In genomic region chr15:57600562-57600961, GRCm38 (mm10) we compare ENCODE assay signal across 9 mouse cellular contexts.
DNase-seq lines count a peak whose midpoint lies in the region; ATAC-seq and TF ChIP-seq lines count a peak whose summit lies in the region.
"Had no signal": no experiment of that assay in that cellular context is flagged by ENCODE, and none has a peak within 500 bp of the region (broad histone marks: within the 10 kb centered on the region; RNA-seq: fewer than 3 reads in every experiment).

No protein-coding gene starts in this region.

- H3K27me3 ChIP-seq in liver, embryonic 12.5 days (replicated peaks): no peaks in the 10 kb centered on the region
- H3K27me3 ChIP-seq in forebrain, embryonic 10.5 days (ENCODE audit: poor library complexity, severe bottlenecking): no peaks in the 10 kb centered on the region
- no peaks in the 10 kb centered on the region for H3K27me3 ChIP-seq in midbrain, embryonic 15.5 days (replicated peaks)
- H3K27me3 ChIP-seq in stomach, postnatal 0 days (ENCODE audit: control insufficient read depth, insufficient read depth, low read length): no peaks in the 10 kb centered on the region
- H3K27me3 ChIP-seq: embryonic facial prominence, embryonic 12.5 days had no signal

- TF ChIP-seq POLR2A in bone marrow, adult 2 months (IDR thresholded peaks at IDR 0.05; ENCODE audit: borderline replicate concordance, control insufficient read depth, low read depth, low read length): no peak

- no peak overlapping the region for H3K27ac ChIP-seq in liver, embryonic 12.5 days
- H3K27ac ChIP-seq in bone marrow, adult 2 months (ENCODE audit: control insufficient read depth, insufficient read depth, low read depth, low read length, poor library complexity): no peak overlapping the region
- H3K27ac ChIP-seq in forebrain, embryonic 10.5 days: no peak overlapping the region
- H3K27ac ChIP-seq in midbrain, embryonic 15.5 days: no peak overlapping the region
- H3K27ac ChIP-seq in stomach, postnatal 0 days (replicated peaks): no peak overlapping the region
- H3K27ac ChIP-seq: embryonic facial prominence, embryonic 12.5 days had no signal

- H3K4me1 ChIP-seq in liver, embryonic 12.5 days: no peaks in the 10 kb centered on the region
- H3K4me1 ChIP-seq in bone marrow, adult 2 months (ENCODE audit: control insufficient read depth, insufficient read depth, low read length): no peaks in the 10 kb centered on the region
- H3K4me1 ChIP-seq in forebrain, embryonic 10.5 days: no peaks in the 10 kb centered on the region
- H3K4me1 ChIP-seq in midbrain, embryonic 15.5 days: no peaks in the 10 kb centered on the region
- no peaks in the 10 kb centered on the region for H3K4me1 ChIP-seq in stomach, postnatal 0 days (replicated peaks; ENCODE audit: control insufficient read depth, insufficient read depth)
- H3K4me1 ChIP-seq: embryonic facial prominence, embryonic 12.5 days had no signal

- TF ChIP-seq CTCF in bone marrow, adult 2 months (IDR thresholded peaks at IDR 0.05; ENCODE audit: control insufficient read depth, insufficient read depth, low read length): peak; percentile 76
- peak; percentile 90 for TF ChIP-seq CTCF in stomach, postnatal 0 days (IDR thresholded peaks at IDR 0.05; ENCODE audit: low read depth)

- no peak for TF ChIP-seq EP300 in stomach, postnatal 0 days (optimal IDR thresholded peaks at IDR 0.05)

- WGBS in liver, embryonic 12.5 days (ENCODE audit: insufficient replicate concordance): 15% methylated on average over 6 of the region's 6 CpGs
- WGBS in bone marrow, adult 2 months: 15% methylated on average over 6 of the region's 6 CpGs
- 20% methylated on average over 6 of the region's 6 CpGs for WGBS in forebrain, embryonic 10.5 days
- 19% methylated on average over 6 of the region's 6 CpGs for WGBS in midbrain, embryonic 15.5 days
- 21% methylated on average over 6 of the region's 6 CpGs for WGBS in stomach, postnatal 0 days

- H3K4me3 ChIP-seq in liver, embryonic 12.5 days: no peak overlapping the region
- no peak overlapping the region for H3K4me3 ChIP-seq in bone marrow, adult 2 months (replicated peaks; ENCODE audit: control insufficient read depth, low read depth, low read length)
- no peak overlapping the region for H3K4me3 ChIP-seq in forebrain, embryonic 10.5 days
- no peak overlapping the region for H3K4me3 ChIP-seq in midbrain, embryonic 15.5 days
- no peak overlapping the region for H3K4me3 ChIP-seq in stomach, postnatal 0 days (ENCODE audit: low read depth, low read length)
- H3K4me3 ChIP-seq: embryonic facial prominence, embryonic 12.5 days had no signal

- intact Hi-C loops in left cerebral cortex, postnatal 36 days (cut with DNase I): loop anchor here (1.0 to 5.0 kb wide), 3 partner anchors 93 to 422 kb away; no protein-coding TSS in a partner anchor

- no peak for ATAC-seq in liver, embryonic 12.5 days
- ATAC-seq in midbrain, embryonic 15.5 days (replicated peaks): peak; percentile 88
- ATAC-seq in stomach, postnatal 0 days (ENCODE audit: low FRiP score, low TSS enrichment): no peak

- H3K4me2 ChIP-seq in liver, embryonic 12.5 days: no peak overlapping the region
- no peak overlapping the region for H3K4me2 ChIP-seq in midbrain, embryonic 15.5 days
- H3K4me2 ChIP-seq in stomach, postnatal 0 days (replicated peaks; ENCODE audit: low read depth): no peak overlapping the region
- H3K4me2 ChIP-seq: embryonic facial prominence, embryonic 12.5 days had no signal

- DNase-seq in liver: peak; percentile 22
- peak; percentile 53 for DNase-seq in forebrain, embryonic 10.5 days (ENCODE audit: extremely low spot score, low spot score)
- peak; percentile 22 for DNase-seq in hindlimb bud, embryonic 11.5 days (ENCODE audit: extremely low spot score, low read depth, low spot score)
- DNase-seq in left cerebral cortex, postnatal 36 days (ENCODE audit: low spot score in 2 of 2): peak; percentile 18 to 26
- DNase-seq in stomach, postnatal 0 days (ENCODE audit: low spot score): peak; percentile 33

- no peak overlapping the region for H3K9ac ChIP-seq in liver, embryonic 12.5 days
- H3K9ac ChIP-seq in midbrain, embryonic 15.5 days: no peak overlapping the region
- no peak overlapping the region for H3K9ac ChIP-seq in stomach, postnatal 0 days (ENCODE audit: low read length)
- H3K9ac ChIP-seq: embryonic facial prominence, embryonic 12.5 days had no signal

- H3K36me3 ChIP-seq in liver, embryonic 12.5 days: no peaks in the 10 kb centered on the region
- no peaks in the 10 kb centered on the region for H3K36me3 ChIP-seq in forebrain, embryonic 10.5 days (replicated peaks)
- H3K36me3 ChIP-seq in midbrain, embryonic 15.5 days (replicated peaks): no peaks in the 10 kb centered on the region
- H3K36me3 ChIP-seq in stomach, postnatal 0 days (ENCODE audit: control insufficient read depth, insufficient read depth, low read length): no peaks in the 10 kb centered on the region
- H3K36me3 ChIP-seq: embryonic facial prominence, embryonic 12.5 days had no signal

- H3K9me3 ChIP-seq in liver, embryonic 12.5 days (replicated peaks): no peaks in the 10 kb centered on the region
- no peaks in the 10 kb centered on the region for H3K9me3 ChIP-seq in forebrain, embryonic 10.5 days
- H3K9me3 ChIP-seq in midbrain, embryonic 15.5 days: no peaks in the 10 kb centered on the region
- H3K9me3 ChIP-seq in stomach, postnatal 0 days (ENCODE audit: control insufficient read depth, low read length): no peaks in the 10 kb centered on the region
- H3K9me3 ChIP-seq: embryonic facial prominence, embryonic 12.5 days had no signal
